Mouse (Mus musculus): Measurements from ENCODE around the gene Gm49393.

Gm49393 gene

DNA sequence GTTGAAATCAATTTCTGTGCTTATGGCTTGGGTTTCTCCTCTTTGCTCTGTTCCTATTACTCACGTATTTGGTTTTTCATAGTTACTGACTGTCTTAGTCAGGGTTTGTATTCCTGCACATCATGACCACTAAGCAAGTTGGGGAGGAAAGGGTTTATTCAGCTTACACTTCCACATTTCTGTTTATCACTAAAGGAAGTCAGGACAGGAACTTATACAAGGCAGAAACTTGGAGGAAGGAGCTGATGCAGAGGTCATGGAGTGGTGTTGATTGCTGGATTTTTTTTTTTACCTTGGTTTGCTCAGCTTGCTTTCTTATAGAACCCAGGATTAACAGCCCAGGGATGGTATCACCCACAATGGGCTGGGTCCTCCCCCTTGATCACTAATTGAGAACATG, 43.1 kb downstream of the Gm49393 start:
- TF ChIP-seq POU5F1 (IDR thresholded peaks at IDR 0.05; ENCODE audit: borderline replicate concordance, low read length) (no peak), NANOG (IDR thresholded peaks at IDR 0.05; ENCODE audit: borderline replicate concordance, low read length) (no peak), CTCF (conservative IDR thresholded peaks at IDR 0.05; ENCODE audit: low read length) (no peak)
- H3K4me1 ChIP-seq (replicated peaks; ENCODE audit: low read depth, low read length), result no peaks in the 10 kb centered on the region
- H3K27me3 ChIP-seq (ENCODE audit: insufficient read depth, low read length), result no peaks in the 10 kb centered on the region
- no peaks in the 10 kb centered on the region for H3K9me3 ChIP-seq (ENCODE audit: low read length)
- no peaks in the 10 kb centered on the region for H3K36me3 ChIP-seq (ENCODE audit: insufficient read depth, low read length)
- H3K4me3 ChIP-seq (replicated peaks; ENCODE audit: low read length), result no peak overlapping the region

DNA sequence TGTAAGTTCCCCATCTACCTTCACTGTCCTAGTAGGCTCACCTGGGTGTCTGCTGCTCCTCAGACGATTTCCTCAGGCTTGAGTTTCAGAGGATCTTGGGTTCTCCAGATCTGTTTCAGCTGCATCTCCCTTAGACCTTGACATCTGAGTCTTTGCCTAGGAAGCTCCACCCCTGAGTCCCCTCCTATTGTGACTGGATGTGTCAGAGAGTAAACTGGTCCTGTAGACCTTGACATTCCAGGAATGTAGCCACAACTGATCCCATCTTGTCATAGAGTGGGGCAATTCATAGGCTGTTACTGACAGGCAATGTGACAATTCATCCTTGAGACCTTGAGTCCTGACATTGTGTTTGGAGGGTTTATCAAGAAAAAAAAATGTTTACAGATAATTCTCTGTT, 71.1 kb downstream of the Gm49393 start, which contains the start of gene 4930486L24Rik:
Gene 4930486L24Rik, minus strand, starts transcription at position 195 of the 400 bp plus-strand sequence.
- no peaks in the 10 kb centered on the region for H3K4me1 ChIP-seq (replicated peaks; ENCODE audit: low read depth, low read length)
- H3K36me3 ChIP-seq (ENCODE audit: insufficient read depth, low read length), result no peaks in the 10 kb centered on the region
- no peak within 1 kb of the TSS for H3K4me3 ChIP-seq (replicated peaks; ENCODE audit: low read length)
- TF ChIP-seq POU5F1 (IDR thresholded peaks at IDR 0.05; ENCODE audit: borderline replicate concordance, low read length), result no peak
- no peak for TF ChIP-seq NANOG (IDR thresholded peaks at IDR 0.05; ENCODE audit: borderline replicate concordance, low read length)
- no peak for TF ChIP-seq CTCF (conservative IDR thresholded peaks at IDR 0.05; ENCODE audit: low read length)
- H3K27me3 ChIP-seq (ENCODE audit: insufficient read depth, low read length), result no peaks in the 10 kb centered on the region
- H3K9me3 ChIP-seq (ENCODE audit: low read length), result no peaks in the 10 kb centered on the region

DNA sequence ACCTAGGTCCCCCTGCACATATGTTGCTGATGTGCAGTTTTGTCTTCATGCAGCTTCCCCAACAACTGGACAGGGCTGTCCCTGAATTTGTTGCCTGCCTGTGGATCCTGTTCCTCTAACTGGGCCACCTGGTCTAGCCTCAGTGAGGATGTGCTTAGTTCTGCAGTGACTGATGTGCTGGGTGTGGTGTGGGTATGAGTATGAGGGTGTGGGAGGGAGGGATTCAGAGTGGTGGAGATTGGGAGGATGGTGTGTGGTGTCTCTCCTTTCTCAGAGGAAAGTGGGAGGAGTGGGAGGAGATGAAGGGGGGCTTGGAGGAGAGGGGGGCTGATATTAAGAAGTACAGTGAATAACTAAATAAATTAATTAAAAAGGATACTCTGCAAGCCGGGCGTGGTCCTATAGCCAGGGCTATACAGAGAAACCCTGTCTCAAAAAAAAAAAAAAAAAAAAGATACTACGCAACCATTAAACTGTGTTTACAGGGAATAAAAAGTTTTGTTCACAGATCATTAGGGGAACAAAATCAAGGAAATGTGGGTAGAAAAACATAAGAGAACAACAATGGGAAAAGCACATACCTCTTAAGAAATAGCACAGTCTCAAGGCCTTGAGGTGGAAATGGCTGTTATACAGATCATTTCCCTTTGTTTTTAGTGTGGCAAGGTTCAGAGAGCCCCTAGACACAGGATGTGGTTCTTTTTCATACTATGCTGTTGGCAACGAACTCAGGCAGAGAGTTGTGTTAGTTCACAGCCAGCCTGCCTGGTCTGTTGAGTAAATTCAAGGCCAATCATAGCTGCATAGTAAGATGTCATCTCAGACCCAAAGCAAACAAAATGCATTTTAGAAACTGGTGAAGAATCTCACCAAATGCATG, 86.9 kb downstream of the Gm49393 start:
- H3K4me1 ChIP-seq (replicated peaks; ENCODE audit: low read depth, low read length), result no peaks in the 10 kb centered on the region
- no peaks in the 10 kb centered on the region for H3K27me3 ChIP-seq (ENCODE audit: insufficient read depth, low read length)
- H3K36me3 ChIP-seq (ENCODE audit: insufficient read depth, low read length), result no peaks in the 10 kb centered on the region
- TF ChIP-seq CTCF (conservative IDR thresholded peaks at IDR 0.05; ENCODE audit: low read length) (no peak), POU5F1 (IDR thresholded peaks at IDR 0.05; ENCODE audit: borderline replicate concordance, low read length) (no peak), NANOG (IDR thresholded peaks at IDR 0.05; ENCODE audit: borderline replicate concordance, low read length) (no peak)
- no peaks in the 10 kb centered on the region for H3K9me3 ChIP-seq (ENCODE audit: low read length)
- no peak overlapping the region for H3K4me3 ChIP-seq (replicated peaks; ENCODE audit: low read length)

DNA sequence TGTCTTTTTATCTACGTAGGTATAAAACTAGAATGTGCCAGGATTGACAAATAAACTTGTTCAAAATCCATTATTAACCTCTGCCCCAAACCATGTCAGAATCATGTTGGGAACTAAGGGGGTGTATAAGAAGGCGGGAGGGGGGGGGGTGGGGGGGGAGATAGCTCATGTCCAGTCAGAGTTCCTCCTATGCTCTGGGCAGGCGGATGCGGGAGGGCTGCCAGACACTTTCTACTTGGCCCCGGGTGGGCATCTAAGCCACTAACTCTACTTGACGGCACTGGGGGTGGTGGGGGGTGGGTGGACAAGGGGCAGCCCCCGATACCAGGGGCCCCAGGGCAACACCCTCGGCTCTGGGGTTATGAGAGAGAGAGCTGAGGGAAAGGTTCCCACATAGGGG, 92.2 kb downstream of the Gm49393 start:
- no peaks in the 10 kb centered on the region for H3K36me3 ChIP-seq (ENCODE audit: insufficient read depth, low read length)
- H3K4me1 ChIP-seq (replicated peaks; ENCODE audit: low read depth, low read length), result no peaks in the 10 kb centered on the region
- no peaks in the 10 kb centered on the region for H3K9me3 ChIP-seq (ENCODE audit: low read length)
- H3K27me3 ChIP-seq (ENCODE audit: insufficient read depth, low read length), result no peaks in the 10 kb centered on the region
- no peak overlapping the region for H3K4me3 ChIP-seq (replicated peaks; ENCODE audit: low read length)
- TF ChIP-seq CTCF (conservative IDR thresholded peaks at IDR 0.05; ENCODE audit: low read length), result no peak
- TF ChIP-seq NANOG (IDR thresholded peaks at IDR 0.05; ENCODE audit: borderline replicate concordance, low read length), result no peak
- TF ChIP-seq POU5F1 (IDR thresholded peaks at IDR 0.05; ENCODE audit: borderline replicate concordance, low read length), result no peak

DNA sequence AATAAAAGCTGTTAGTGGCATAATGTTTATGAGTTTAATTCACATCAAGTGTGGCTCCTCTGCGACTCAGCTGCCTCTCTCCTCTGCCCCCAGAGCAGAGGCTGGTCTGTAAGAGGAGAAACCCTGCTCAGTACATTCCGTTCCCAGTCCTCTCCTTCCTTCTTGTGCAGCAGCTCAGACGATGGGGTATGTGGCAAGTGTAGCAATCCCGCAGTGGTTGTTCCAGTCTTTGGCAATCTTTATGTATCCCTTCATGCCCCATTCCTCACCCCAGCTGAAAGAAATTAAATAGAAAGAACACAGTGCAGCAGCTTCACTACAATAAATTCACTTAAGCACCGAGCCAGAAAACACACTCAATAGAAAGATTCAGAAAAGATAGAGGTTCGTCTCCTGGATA, 92.7 kb downstream of the Gm49393 start:
- Histone ChIP-seq H3K27me3 (ENCODE audit: insufficient read depth, low read length) (no peaks in the 10 kb centered on the region), H3K9me3 (ENCODE audit: low read length) (no peaks in the 10 kb centered on the region), H3K4me3 (replicated peaks; ENCODE audit: low read length) (no peak overlapping the region), H3K4me1 (replicated peaks; ENCODE audit: low read depth, low read length) (no peaks in the 10 kb centered on the region), H3K36me3 (ENCODE audit: insufficient read depth, low read length) (no peaks in the 10 kb centered on the region)
- no peak for TF ChIP-seq CTCF (conservative IDR thresholded peaks at IDR 0.05; ENCODE audit: low read length)

DNA sequence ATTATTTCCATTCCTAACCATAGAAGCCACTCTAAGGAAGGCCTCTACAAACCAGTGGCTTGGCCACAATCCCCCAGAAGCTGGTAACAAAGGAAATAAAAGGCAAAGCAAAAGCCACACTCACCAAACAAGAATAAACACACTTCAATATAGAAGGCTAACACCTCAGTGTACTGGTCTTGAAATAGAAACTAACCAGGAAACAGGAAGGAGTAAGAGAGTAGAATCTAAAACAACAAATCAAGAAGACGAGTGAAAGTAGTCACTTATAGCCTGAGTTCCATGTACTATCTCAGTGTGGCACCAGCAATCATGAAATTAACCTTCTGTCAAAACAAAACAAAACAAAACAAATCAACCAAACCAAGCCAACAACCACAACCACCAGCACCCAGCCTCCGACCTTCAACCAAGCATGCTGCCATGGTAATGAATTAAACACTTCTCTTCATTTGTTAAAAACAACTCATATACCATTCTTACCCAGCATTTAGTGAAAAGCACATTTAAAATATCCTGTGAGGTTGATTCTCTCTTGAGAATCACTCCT, 96.0 kb downstream of the Gm49393 start:
- Histone ChIP-seq H3K9me3 (ENCODE audit: low read length) (no peaks in the 10 kb centered on the region), H3K36me3 (ENCODE audit: insufficient read depth, low read length) (no peaks in the 10 kb centered on the region), H3K4me1 (replicated peaks; ENCODE audit: low read depth, low read length) (no peaks in the 10 kb centered on the region), H3K4me3 (replicated peaks; ENCODE audit: low read length) (no peak overlapping the region), H3K27me3 (ENCODE audit: insufficient read depth, low read length) (no peaks in the 10 kb centered on the region)
- TF ChIP-seq CTCF (conservative IDR thresholded peaks at IDR 0.05; ENCODE audit: low read length) (no peak), NANOG (IDR thresholded peaks at IDR 0.05; ENCODE audit: borderline replicate concordance, low read length) (no peak), POU5F1 (IDR thresholded peaks at IDR 0.05; ENCODE audit: borderline replicate concordance, low read length) (no peak)

DNA sequence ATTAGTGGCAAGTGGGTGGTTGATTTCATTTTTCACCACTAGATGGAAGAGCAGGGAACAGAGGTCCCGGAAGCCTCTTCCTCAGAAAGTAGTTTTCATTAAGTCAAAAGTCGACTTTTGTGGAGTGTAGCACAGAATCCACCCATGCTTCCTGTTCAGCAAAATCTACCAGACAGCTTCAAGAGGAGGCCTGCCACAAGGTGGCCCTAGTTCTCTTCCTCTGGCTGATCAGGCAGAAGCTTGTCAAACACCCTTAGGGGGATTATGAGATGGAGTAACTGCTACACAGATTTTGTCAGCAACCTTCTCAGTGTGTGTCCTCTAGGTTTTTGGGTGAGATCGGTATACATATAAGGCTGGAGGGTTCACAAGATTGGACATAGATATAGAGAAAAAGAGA, 109.3 kb downstream of the Gm49393 start:
- H3K9me3 ChIP-seq (ENCODE audit: low read length), result no peaks in the 10 kb centered on the region
- no peak for TF ChIP-seq POU5F1 (IDR thresholded peaks at IDR 0.05; ENCODE audit: borderline replicate concordance, low read length)
- no peak for TF ChIP-seq NANOG (IDR thresholded peaks at IDR 0.05; ENCODE audit: borderline replicate concordance, low read length)
- TF ChIP-seq CTCF (conservative IDR thresholded peaks at IDR 0.05; ENCODE audit: low read length), result no peak; the same call in 1 of the 2 replicates
- H3K27me3 ChIP-seq (ENCODE audit: insufficient read depth, low read length), result no peaks in the 10 kb centered on the region
- no peak overlapping the region for H3K4me3 ChIP-seq (replicated peaks; ENCODE audit: low read length)
- H3K4me1 ChIP-seq (replicated peaks; ENCODE audit: low read depth, low read length), result no peaks in the 10 kb centered on the region
- H3K36me3 ChIP-seq (ENCODE audit: insufficient read depth, low read length), result no peaks in the 10 kb centered on the region

DNA sequence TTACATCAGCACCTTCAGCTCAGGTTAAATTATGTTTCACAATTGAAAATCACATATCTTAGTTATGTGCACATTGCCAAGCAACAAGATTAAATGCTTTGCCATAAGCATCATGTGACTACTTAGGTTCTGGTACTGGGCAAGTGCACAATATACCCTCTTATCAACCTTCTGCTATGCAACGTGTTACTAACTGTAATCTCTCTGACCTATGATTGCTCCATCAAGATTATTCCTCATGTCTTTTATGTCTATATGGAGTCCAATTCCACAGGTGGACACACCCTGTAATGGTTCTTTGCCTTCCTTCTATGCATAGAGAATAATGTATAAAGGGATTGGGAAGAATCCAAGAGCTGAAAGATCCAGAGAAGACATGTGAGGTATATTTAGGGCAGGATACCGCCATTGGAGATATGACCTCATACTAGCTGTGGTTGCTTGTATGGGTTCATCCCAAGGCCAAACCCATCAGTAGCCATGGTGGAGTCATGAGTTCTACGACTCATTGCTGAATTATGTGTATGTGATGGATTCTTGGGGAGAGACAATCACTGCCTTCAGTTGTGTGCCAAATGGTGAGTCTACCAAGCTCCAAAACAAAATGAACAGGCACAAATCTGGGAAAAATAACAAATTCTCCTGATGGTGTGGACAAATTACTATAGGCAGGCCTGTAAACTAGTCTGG, 114.8 kb downstream of the Gm49393 start:
- no peaks in the 10 kb centered on the region for H3K36me3 ChIP-seq (ENCODE audit: insufficient read depth, low read length)
- no peaks in the 10 kb centered on the region for H3K9me3 ChIP-seq (ENCODE audit: low read length)
- no peaks in the 10 kb centered on the region for H3K4me1 ChIP-seq (replicated peaks; ENCODE audit: low read depth, low read length)
- TF ChIP-seq NANOG (IDR thresholded peaks at IDR 0.05; ENCODE audit: borderline replicate concordance, low read length) (no peak), POU5F1 (IDR thresholded peaks at IDR 0.05; ENCODE audit: borderline replicate concordance, low read length) (no peak), CTCF (conservative IDR thresholded peaks at IDR 0.05; ENCODE audit: low read length) (no peak)
- no peak overlapping the region for H3K4me3 ChIP-seq (replicated peaks; ENCODE audit: low read length)
- no peaks in the 10 kb centered on the region for H3K27me3 ChIP-seq (ENCODE audit: insufficient read depth, low read length)

All from E14TG2a.4 (cell line).